In the genomic region with DNA sequence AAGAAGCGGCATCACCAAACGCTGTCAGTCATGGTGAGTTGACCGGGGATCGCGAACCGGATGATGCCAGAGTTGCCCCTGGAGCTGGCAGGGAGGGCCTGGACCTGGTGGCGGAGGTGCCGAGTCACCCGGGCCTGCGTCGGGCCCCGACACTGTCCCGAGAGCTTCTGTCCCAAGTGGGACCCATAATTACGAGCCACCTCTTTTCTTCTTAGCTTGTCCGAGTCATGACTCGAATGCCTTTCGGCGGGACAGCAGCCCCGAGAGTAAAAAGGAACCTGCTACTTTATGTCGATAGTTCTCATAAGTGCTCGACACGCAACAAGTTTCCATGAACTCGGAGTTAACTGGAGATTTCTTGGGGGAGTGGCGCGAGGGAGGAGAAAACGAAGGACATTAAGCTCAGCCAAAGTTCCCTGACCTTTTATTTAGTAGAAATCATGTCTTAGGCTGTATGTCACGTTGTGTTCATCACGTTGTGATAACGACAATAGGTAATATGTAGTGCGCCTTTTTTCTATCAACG, we compare ENCODE assay signal across 8 mouse cellular contexts. TPM values are rescaled to one million over a fixed set of nuclear protein-coding genes. Genes with fewer than 3 reads are reported as not detected.
DNase-seq lines count a peak whose midpoint lies in the region; ATAC-seq and TF ChIP-seq lines count a peak whose summit lies in the region.

No protein-coding gene starts in this region.

- 2% methylated on average over 31 of the region's 31 CpGs for WGBS in heart, embryonic 11.5 days (ENCODE audit: insufficient replicate concordance)
- WGBS in forebrain, embryonic 13.5 days, result 2% methylated on average over 31 of the region's 31 CpGs
- WGBS in liver, embryonic 15.5 days (ENCODE audit: insufficient replicate concordance), result 1% methylated on average over 31 of the region's 31 CpGs

- H3K36me3 ChIP-seq in heart, embryonic 11.5 days (ENCODE audit: control insufficient read depth, insufficient read depth, low read length), result peaks cover 13% of the 10 kb centered on the region
- H3K36me3 ChIP-seq in E14TG2a.4 (ENCODE audit: insufficient read depth, low read length), result peaks cover 63% of the 10 kb centered on the region
- H3K36me3 ChIP-seq in forebrain, embryonic 13.5 days (ENCODE audit: poor library complexity, severe bottlenecking), result peaks cover 49% of the 10 kb centered on the region
- peaks cover 66% of the 10 kb centered on the region for H3K36me3 ChIP-seq in liver, embryonic 15.5 days (replicated peaks)

- H3K9me3 ChIP-seq in heart, embryonic 11.5 days (replicated peaks; ENCODE audit: control insufficient read depth, low read length), result no peaks in the 10 kb centered on the region
- no peaks in the 10 kb centered on the region for H3K9me3 ChIP-seq in E14TG2a.4 (ENCODE audit: low read length)
- no peaks in the 10 kb centered on the region for H3K9me3 ChIP-seq in forebrain, embryonic 13.5 days (replicated peaks)
- H3K9me3 ChIP-seq in liver, embryonic 15.5 days (replicated peaks), result no peaks in the 10 kb centered on the region

- peak overlapping the region; percentile 95 for H3K9ac ChIP-seq in heart, embryonic 11.5 days (ENCODE audit: low read depth, low read length)
- H3K9ac ChIP-seq in forebrain, embryonic 13.5 days, result peak overlapping the region; percentile 85
- H3K9ac ChIP-seq in liver, embryonic 15.5 days, result peak overlapping the region; percentile 69

- peak; percentile 23 for ATAC-seq in heart, embryonic 11.5 days (replicated peaks; ENCODE audit: insufficient number of reproducible peaks, low FRiP score, low TSS enrichment)
- ATAC-seq in forebrain, embryonic 13.5 days, result peak; percentile 60; the same call in 1 of the 2 replicates
- ATAC-seq in liver, embryonic 15.5 days (ENCODE audit: insufficient read depth), result peak; percentile 28

- DNase-seq in heart, adult 11 months, result no peak
- DNase-seq in cerebellum, postnatal 14 days, result no peak
- no peak for DNase-seq in thymus, postnatal 4 days
- no peak for DNase-seq in cerebellum, adult 11-12 months

- peaks cover 7% of the 10 kb centered on the region for H3K4me1 ChIP-seq in heart, embryonic 11.5 days (ENCODE audit: control insufficient read depth, insufficient read depth, low read length)
- peaks cover 25% of the 10 kb centered on the region for H3K4me1 ChIP-seq in E14TG2a.4 (replicated peaks; ENCODE audit: low read depth, low read length)
- H3K4me1 ChIP-seq in forebrain, embryonic 13.5 days, result peaks cover 24% of the 10 kb centered on the region
- H3K4me1 ChIP-seq in liver, embryonic 15.5 days (replicated peaks), result peaks cover 48% of the 10 kb centered on the region

- H3K4me2 ChIP-seq in heart, embryonic 11.5 days, result peak overlapping the region; percentile 95
- peak overlapping the region; percentile 78 for H3K4me2 ChIP-seq in forebrain, embryonic 13.5 days
- peak overlapping the region; percentile 83 for H3K4me2 ChIP-seq in liver, embryonic 15.5 days

- H3K27ac ChIP-seq in heart, embryonic 11.5 days (ENCODE audit: low read depth, low read length), result peak overlapping the region; percentile 62
- no peak overlapping the region for H3K27ac ChIP-seq in forebrain, embryonic 13.5 days
- peak overlapping the region; percentile 80 for H3K27ac ChIP-seq in liver, embryonic 15.5 days (replicated peaks)

- no peak for TF ChIP-seq CTCF in E14TG2a.4 (conservative IDR thresholded peaks at IDR 0.05; ENCODE audit: low read length)

- peak overlapping the region; percentile 90 for H3K4me3 ChIP-seq in heart, embryonic 11.5 days (ENCODE audit: low read depth, low read length)
- peak overlapping the region; percentile 95 for H3K4me3 ChIP-seq in E14TG2a.4 (replicated peaks; ENCODE audit: low read length)
- H3K4me3 ChIP-seq in forebrain, embryonic 13.5 days, result peak overlapping the region; percentile 75
- peak overlapping the region; percentile 70 for H3K4me3 ChIP-seq in liver, embryonic 15.5 days (replicated peaks)

- no peaks in the 10 kb centered on the region for H3K27me3 ChIP-seq in heart, embryonic 11.5 days (ENCODE audit: control insufficient read depth, insufficient read depth, low read length)
- H3K27me3 ChIP-seq in E14TG2a.4 (ENCODE audit: insufficient read depth, low read length), result no peaks in the 10 kb centered on the region
- no peaks in the 10 kb centered on the region for H3K27me3 ChIP-seq in forebrain, embryonic 13.5 days
- H3K27me3 ChIP-seq in liver, embryonic 15.5 days, result no peaks in the 10 kb centered on the region

RNA-seq across cellular contexts. Expression of a gene that starts 0.7 kb away (rescaled TPM):
- 39.7 and 41.5 TPM in 2 replicates for polyA plus RNA-seq in heart, embryonic 11.5 days (2014; fragmentation: Nextera tagmentation; extraction: Ambion mirVana)
- 48.7 and 51.3 TPM in 2 replicates for polyA plus RNA-seq in forebrain, embryonic 13.5 days (2015; fragmentation: Nextera tagmentation; extraction: Ambion mirVana)
- polyA plus RNA-seq in liver, embryonic 15.5 days (2015; fragmentation: Nextera tagmentation; extraction: Ambion mirVana), result 40.7 and 42.7 TPM in 2 replicates

RNA-seq across cellular contexts. Expression of a gene that starts 0.9 kb away (rescaled TPM):
- polyA plus RNA-seq in heart, embryonic 11.5 days (2014; fragmentation: Nextera tagmentation; extraction: Ambion mirVana), result 63.6 and 70.5 TPM in 2 replicates
- polyA plus RNA-seq in forebrain, embryonic 13.5 days (2015; fragmentation: Nextera tagmentation; extraction: Ambion mirVana), result 114 and 118 TPM in 2 replicates
- polyA plus RNA-seq in liver, embryonic 15.5 days (2015; fragmentation: Nextera tagmentation; extraction: Ambion mirVana), result 39.5 and 40.6 TPM in 2 replicates

RNA-seq across cellular contexts. Expression of a gene that starts 23.9 kb away (rescaled TPM):
- polyA plus RNA-seq in heart, embryonic 11.5 days (2014; fragmentation: Nextera tagmentation; extraction: Ambion mirVana), result 32.3 and 35.6 TPM in 2 replicates
- polyA plus RNA-seq in forebrain, embryonic 13.5 days (2015; fragmentation: Nextera tagmentation; extraction: Ambion mirVana), result 26.1 and 29.6 TPM in 2 replicates
- 19.1 and 19.9 TPM in 2 replicates for polyA plus RNA-seq in liver, embryonic 15.5 days (2015; fragmentation: Nextera tagmentation; extraction: Ambion mirVana)

RNA-seq across cellular contexts. Expression of a gene that starts 23.9 kb away (rescaled TPM):
- not detected in 2 replicates for polyA plus RNA-seq in heart, embryonic 11.5 days (2014; fragmentation: Nextera tagmentation; extraction: Ambion mirVana)
- not detected in 2 replicates for polyA plus RNA-seq in forebrain, embryonic 13.5 days (2015; fragmentation: Nextera tagmentation; extraction: Ambion mirVana)
- not detected in 2 replicates for polyA plus RNA-seq in liver, embryonic 15.5 days (2015; fragmentation: Nextera tagmentation; extraction: Ambion mirVana)

RNA-seq across cellular contexts. Expression of a gene that starts 35.8 kb away (rescaled TPM):
- polyA plus RNA-seq in heart, embryonic 11.5 days (2014; fragmentation: Nextera tagmentation; extraction: Ambion mirVana), result 4.4 and 6.6 TPM in 2 replicates
- 44.6 and 53.2 TPM in 2 replicates for polyA plus RNA-seq in forebrain, embryonic 13.5 days (2015; fragmentation: Nextera tagmentation; extraction: Ambion mirVana)
- 8.4 and 8.5 TPM in 2 replicates for polyA plus RNA-seq in liver, embryonic 15.5 days (2015; fragmentation: Nextera tagmentation; extraction: Ambion mirVana)
